Mouse (Mus musculus): ENCODE measurements at regions not wholly inside any gene's neighbourhood (a gene's known extent, or its start where the extent isn't known, plus 50 kb on each side); places are given as distances from the start of the nearest gene placed in this dataset.
A peak's percentile ranks its signal among the peaks of the same experiment; 100 is the strongest.

- no peak for DNase-seq
Observed at GRCm38 (mm10) chr4:25488479-25489069, 207.0 kb upstream of the Ufl1 start.

GRCm38 (mm10) chr4:25483621-25483933 lies 202.0 kb upstream of the Ufl1 start:
- no peak for DNase-seq

- no peak for DNase-seq
Observed at GRCm38 (mm10) chr4:25482933-25483620, 201.5 kb upstream of the Ufl1 start.

GRCm38 (mm10) chr4:25473026-25473425 lies 191.4 kb upstream of the Ufl1 start:
- DNase-seq: no peak

GRCm38 (mm10) chr4:25466490-25466889 lies 184.9 kb upstream of the Ufl1 start:
- DNase-seq: no peak

GRCm38 (mm10) chr4:25464792-25465590 lies 183.4 kb upstream of the Ufl1 start:
- DNase-seq: no peak

GRCm38 (mm10) chr4:25464069-25464468 lies 182.4 kb upstream of the Ufl1 start:
- DNase-seq: no peak

GRCm38 (mm10) chr4:25460127-25460526 lies 178.5 kb upstream of the Ufl1 start:
- DNase-seq: no peak

- DNase-seq: no peak
Observed at GRCm38 (mm10) chr4:25454752-25455151, 173.1 kb upstream of the Ufl1 start.

- no peak for DNase-seq
Observed at GRCm38 (mm10) chr4:25453127-25453806, 171.6 kb upstream of the Ufl1 start.

- DNase-seq: no peak
Observed at GRCm38 (mm10) chr4:25451865-25452264, 170.2 kb upstream of the Ufl1 start.

GRCm38 (mm10) chr4:25432203-25432602 lies 150.6 kb upstream of the Ufl1 start:
- DNase-seq: no peak

GRCm38 (mm10) chr4:25416330-25416729 lies 134.7 kb upstream of the Ufl1 start:
- no peak for DNase-seq

GRCm38 (mm10) chr4:25410440-25410839 lies 128.8 kb upstream of the Ufl1 start:
- DNase-seq: no peak

- DNase-seq: peak; percentile 12
Observed at GRCm38 (mm10) chr4:25408696-25409448, 127.3 kb upstream of the Ufl1 start.

GRCm38 (mm10) chr4:25407842-25408241 lies 126.2 kb upstream of the Ufl1 start:
- no peak for DNase-seq

- DNase-seq: no peak
Observed at GRCm38 (mm10) chr4:25389542-25389941, 107.9 kb upstream of the Ufl1 start.

- no peak for DNase-seq
Observed at GRCm38 (mm10) chr4:25372041-25372440, 90.4 kb upstream of the Ufl1 start.

GRCm38 (mm10) chr4:25364402-25364801 lies 82.8 kb upstream of the Ufl1 start:
- no peak for DNase-seq

- no peak for DNase-seq
Observed at GRCm38 (mm10) chr4:25337638-25338037, 56.0 kb upstream of the Ufl1 start.

Measured in cerebellum, adult 11-12 months (tissue).